Mouse (Mus musculus): ENCODE results near the gene Stap2. TPM values are rescaled to one million over a fixed set of nuclear protein-coding genes. Genes with fewer than 3 reads are reported as not detected.

Gene Stap2
- 1 to 10 TPM; 1.7 to 2.4 (median 2.1) TPM for total RNA-seq (2022)

- DNase-seq (ENCODE audit: low spot score in 2 of 2) = no peak
Observed at GRCm38 (mm10) chr17:56005415-56006061, at the start of gene Stap2, which contains the start of gene Mpnd. Gene Stap2 (minus strand): TSS chr17:56005584. Gene Mpnd (plus strand): TSS chr17:56005711.

GRCm38 (mm10) chr17:56054938-56055337, 49.6 kb upstream of the Stap2 start:
- DNase-seq (ENCODE audit: low spot score in 2 of 2) = no peak

GRCm38 (mm10) chr17:56051369-56051768, 46.0 kb upstream of the Stap2 start:
- DNase-seq (ENCODE audit: low spot score in 2 of 2) = no peak

GRCm38 (mm10) chr17:56040857-56041163, 35.4 kb upstream of the Stap2 start:
- DNase-seq (ENCODE audit: low spot score in 2 of 2) = no peak

GRCm38 (mm10) chr17:56040030-56040856, 34.9 kb upstream of the Stap2 start, which contains the start of gene Chaf1a:
Gene Chaf1a (plus strand): TSS chr17:56040439.
- peak; percentile 87 to 98 for DNase-seq (ENCODE audit: low spot score in 2 of 2)

GRCm38 (mm10) chr17:56039345-56039744, 34.0 kb upstream of the Stap2 start:
- no peak for DNase-seq (ENCODE audit: low spot score in 2 of 2)

- no peak for DNase-seq (ENCODE audit: low spot score in 2 of 2)
Observed at GRCm38 (mm10) chr17:56038583-56039261, 33.3 kb upstream of the Stap2 start.

GRCm38 (mm10) chr17:56036901-56037287, 31.5 kb upstream of the Stap2 start:
- no peak for DNase-seq (ENCODE audit: low spot score in 2 of 2)

GRCm38 (mm10) chr17:56036176-56036900, 31.0 kb upstream of the Stap2 start, which contains the start of gene Sh3gl1:
Gene Sh3gl1 (minus strand): TSS chr17:56036635.
- peak; percentile 98 for DNase-seq (ENCODE audit: low spot score in 2 of 2)

GRCm38 (mm10) chr17:56035216-56035615, 29.8 kb upstream of the Stap2 start:
- no peak for DNase-seq (ENCODE audit: low spot score in 2 of 2)

GRCm38 (mm10) chr17:56034726-56035100, 29.3 kb upstream of the Stap2 start:
- DNase-seq (ENCODE audit: low spot score in 2 of 2) = no peak

- DNase-seq (ENCODE audit: low spot score in 2 of 2) = no peak
Observed at GRCm38 (mm10) chr17:56034040-56034725, 28.8 kb upstream of the Stap2 start.

- DNase-seq (ENCODE audit: low spot score in 2 of 2) = no peak
Observed at GRCm38 (mm10) chr17:56032831-56033230, 27.4 kb upstream of the Stap2 start.

- DNase-seq (ENCODE audit: low spot score in 2 of 2) = no peak
Observed at GRCm38 (mm10) chr17:56032127-56032733, 26.8 kb upstream of the Stap2 start.

GRCm38 (mm10) chr17:56031431-56031830, 26.0 kb upstream of the Stap2 start:
- DNase-seq (ENCODE audit: low spot score in 2 of 2) = no peak

- DNase-seq (ENCODE audit: low spot score in 2 of 2) = peak in 1 of 2 experiments; percentile 20
Observed at GRCm38 (mm10) chr17:56030919-56031318, 25.5 kb upstream of the Stap2 start.

- DNase-seq (ENCODE audit: low spot score in 2 of 2) = no peak
Observed at GRCm38 (mm10) chr17:56030238-56030870, 25.0 kb upstream of the Stap2 start.

GRCm38 (mm10) chr17:56027801-56028441, 22.5 kb upstream of the Stap2 start:
- DNase-seq (ENCODE audit: low spot score in 2 of 2) = no peak

- DNase-seq (ENCODE audit: low spot score in 2 of 2) = no peak
Observed at GRCm38 (mm10) chr17:56026881-56027280, 21.5 kb upstream of the Stap2 start.
